Mouse (Mus musculus) small intestine, adult 2 months (tissue): Measurements from ENCODE around the gene Fnip2.

Experiments
- CTCF ChIP-seq: fragments of 200-500 bp; IDR thresholded peaks from 2 replicates; pipeline ENCODE4 v1.5.1; 2012; ENCODE audit warnings: low read depth, mild to moderate bottlenecking, control low read depth, inconsistent platforms, low read length, moderate library complexity, mixed read lengths; ENCODE audit not compliant: insufficient replicate concordance, insufficient read length; ENCODE audit errors: extremely low read depth
- POLR2A ChIP-seq: fragments of 200-500 bp; IDR thresholded peaks from 2 replicates; pipeline ENCODE4 v1.6.1; 2012; ENCODE audit warnings: low read depth, mild to moderate bottlenecking, control low read depth, inconsistent platforms, low read length, moderate library complexity

GRCm38 (mm10) chr3:79529499-79530096 lies 38.0 kb downstream of the Fnip2 start:
- TF ChIP-seq CTCF (no peak), POLR2A (no peak)
